Comparison of ENCODE assay signal across 11 mouse cellular contexts in the genomic region with DNA sequence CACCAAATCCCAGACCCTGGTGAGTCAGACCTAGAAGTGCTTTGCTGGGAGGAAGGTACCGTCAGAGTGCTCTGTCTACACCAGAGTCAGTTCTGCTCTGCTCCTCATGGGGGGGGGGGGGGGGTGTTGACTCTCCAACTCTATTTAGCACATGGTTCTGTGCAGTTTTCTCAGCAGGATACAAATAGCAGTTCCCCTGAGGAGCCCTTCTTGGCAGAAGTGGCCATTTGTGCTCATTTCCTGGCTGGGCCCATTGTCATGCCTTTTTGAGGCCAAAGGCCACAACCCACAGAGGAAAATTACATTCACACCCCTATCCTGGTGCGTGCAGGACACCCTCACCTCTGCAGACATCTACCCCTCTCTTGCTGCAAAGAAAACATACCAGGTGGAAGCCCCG.
DNase-seq lines count a peak whose midpoint lies in the region; ATAC-seq and TF ChIP-seq lines count a peak whose summit lies in the region.
"Had no signal": no experiment of that assay in that cellular context is flagged by ENCODE, and none has a peak within 500 bp of the region (broad histone marks: within the 10 kb centered on the region; RNA-seq: fewer than 3 reads in every experiment).

No protein-coding gene starts in this region.

- WGBS in intestine, embryonic 16.5 days, result 66% methylated on average over 3 of the region's 3 CpGs
- whole genome bisulfite sequencing in intestine, postnatal 0 days, result 55% methylated on average over 3 of the region's 3 CpGs
- 38% methylated on average over 3 of the region's 3 CpGs for WGBS in heart, embryonic 12.5 days

- no peak for TF ChIP-seq CTCF in intestine, postnatal 0 days (IDR thresholded peaks at IDR 0.05; ENCODE audit: low read depth)

- no peaks in the 10 kb centered on the region for H3K9me3 ChIP-seq in intestine, embryonic 16.5 days (ENCODE audit: control insufficient read depth, low read length)
- H3K9me3 ChIP-seq in intestine, postnatal 0 days (ENCODE audit: control insufficient read depth), result no peaks in the 10 kb centered on the region
- H3K9me3 ChIP-seq in heart, embryonic 12.5 days (replicated peaks), result no peaks in the 10 kb centered on the region
- H3K9me3 ChIP-seq: hindbrain, embryonic 13.5 days; liver, embryonic 13.5 days had no signal

- 0 out of 2 replicates have a peak, but pooled peaks cover 3% of the 10 kb centered on the region for H3K4me1 ChIP-seq in intestine, embryonic 16.5 days (ENCODE audit: control insufficient read depth, insufficient read depth, low read length)
- H3K4me1 ChIP-seq in intestine, postnatal 0 days (replicated peaks; ENCODE audit: control insufficient read depth, insufficient read depth, low read length), result no peaks in the 10 kb centered on the region
- H3K4me1 ChIP-seq in heart, embryonic 12.5 days (replicated peaks), result 0 out of 2 replicates have a peak, but pooled peaks cover 3% of the 10 kb centered on the region
- H3K4me1 ChIP-seq: hindbrain, embryonic 13.5 days; liver, embryonic 13.5 days had no signal

- no peak overlapping the region for H3K4me2 ChIP-seq in intestine, embryonic 16.5 days (ENCODE audit: low read depth, low read length)
- H3K4me2 ChIP-seq in intestine, postnatal 0 days (replicated peaks; ENCODE audit: low read depth), result no peak overlapping the region
- no peak overlapping the region for H3K4me2 ChIP-seq in heart, embryonic 12.5 days
- H3K4me2 ChIP-seq: hindbrain, embryonic 13.5 days; liver, embryonic 13.5 days had no signal

- H3K36me3 ChIP-seq in intestine, embryonic 16.5 days (ENCODE audit: control insufficient read depth, insufficient read depth, low read length), result no peaks in the 10 kb centered on the region
- no peaks in the 10 kb centered on the region; the same call in 1 of the 2 replicates for H3K36me3 ChIP-seq in intestine, postnatal 0 days (ENCODE audit: control insufficient read depth, insufficient read depth)
- no peaks in the 10 kb centered on the region for H3K36me3 ChIP-seq in heart, embryonic 12.5 days
- H3K36me3 ChIP-seq: hindbrain, embryonic 13.5 days; liver, embryonic 13.5 days had no signal

- peak; percentile 31; the same call in 1 of the 2 replicates for ATAC-seq in intestine, embryonic 16.5 days
- no peak for ATAC-seq in intestine, postnatal 0 days
- no peak for ATAC-seq in heart, embryonic 12.5 days (ENCODE audit: insufficient number of reproducible peaks, low FRiP score)
- ATAC-seq: forebrain, embryonic 14.5 days had no signal

- H3K9ac ChIP-seq in intestine, embryonic 16.5 days (ENCODE audit: low read depth, low read length), result no peak overlapping the region
- no peak overlapping the region for H3K9ac ChIP-seq in intestine, postnatal 0 days (ENCODE audit: low read depth, low read length)
- no peak overlapping the region for H3K9ac ChIP-seq in heart, embryonic 12.5 days
- H3K9ac ChIP-seq: hindbrain, embryonic 13.5 days; liver, embryonic 13.5 days had no signal

- intact Hi-C loops in left cerebral cortex, postnatal 4 days (cut with DNase I), result no loop called here

- no peak overlapping the region for H3K4me3 ChIP-seq in intestine, embryonic 16.5 days (ENCODE audit: low read length)
- no peak overlapping the region for H3K4me3 ChIP-seq in intestine, postnatal 0 days (ENCODE audit: low read depth, low read length)
- H3K4me3 ChIP-seq in heart, embryonic 12.5 days, result no peak overlapping the region
- H3K4me3 ChIP-seq: hindbrain, embryonic 13.5 days; liver, embryonic 13.5 days had no signal

- no peak overlapping the region for H3K27ac ChIP-seq in intestine, embryonic 16.5 days (ENCODE audit: low read length)
- no peak overlapping the region for H3K27ac ChIP-seq in intestine, postnatal 0 days (ENCODE audit: low read depth, low read length)
- peak overlapping the region; percentile 44; the same call in 1 of the 2 replicates for H3K27ac ChIP-seq in heart, embryonic 12.5 days (ENCODE audit: poor library complexity, severe bottlenecking)
- H3K27ac ChIP-seq: hindbrain, embryonic 13.5 days; liver, embryonic 13.5 days had no signal

- peak; percentile 23 to 49 for DNase-seq in adrenal gland, postnatal 36 days
- peak; percentile 53 to 75 for DNase-seq in kidney, postnatal 25 days
- DNase-seq in spleen, adult 12 weeks (ENCODE audit: low spot score), result no peak
- no peak for DNase-seq in left cerebral cortex, postnatal 4 days
- no peak for DNase-seq in ovary, postnatal 10 days (ENCODE audit: low spot score)
- DNase-seq: liver, embryonic 13.5 days had no signal

- H3K27me3 ChIP-seq in intestine, embryonic 16.5 days (replicated peaks; ENCODE audit: control insufficient read depth, insufficient read depth, low read length), result no peaks in the 10 kb centered on the region
- H3K27me3 ChIP-seq in intestine, postnatal 0 days (replicated peaks; ENCODE audit: control insufficient read depth, insufficient read depth, low read length), result no peaks in the 10 kb centered on the region
- no peaks in the 10 kb centered on the region for H3K27me3 ChIP-seq in heart, embryonic 12.5 days (replicated peaks)
- H3K27me3 ChIP-seq: hindbrain, embryonic 13.5 days; liver, embryonic 13.5 days had no signal

Comparison
In these comparisons a context has a peak if more than half of its experiments do, and no peak if none do; other contexts are left out.
1. DNase-seq: peak in adrenal gland, postnatal 36 days (2 of 2) and kidney, postnatal 25 days (2 of 2); none in spleen, adult 12 weeks (single experiment), left cerebral cortex, postnatal 4 days (single experiment) and ovary, postnatal 10 days (single experiment).